Mouse (Mus musculus) neural tube, embryonic 14.5 days (tissue): Measurements from ENCODE around the gene Kif28. TPM values are rescaled to one million over a fixed set of nuclear protein-coding genes. Genes with fewer than 3 reads are reported as not detected.
A peak's percentile ranks its signal among the peaks of the same experiment; 100 is the strongest.
"Not testable (repeated sequence)": the region's sequence is repeated elsewhere in the genome, so short reads cannot be mapped to it uniquely, and the experiment has no call there.

Experiments used
- ATAC-seq: fragments of 200-750 bp; cut with Nextera tagmentation; 2 replicates; pipeline ENCODE4 v1.8.0; 2017; ENCODE audit warnings: low read depth, mild to moderate bottlenecking, moderate TSS enrichment, moderate library complexity
- H3K27ac ChIP-seq: fragments of 300-500 bp; sonication (generic); 2 replicates; pipeline ENCODE4 v1.5.1; 2014; ENCODE audit warnings: low read depth, mild to moderate bottlenecking, control low read depth, low read length, moderate library complexity, mixed read lengths
- H3K27me3 ChIP-seq: fragments of 300-500 bp; sonication (generic); 2 replicates; pipeline ENCODE4 v1.6.1; 2014; ENCODE audit warnings: low read length; ENCODE audit not compliant: control insufficient read depth, insufficient read depth
- H3K36me3 ChIP-seq: fragments of 300-500 bp; sonication (generic); 2 replicates; pipeline ENCODE4 v1.6.1; 2014; ENCODE audit warnings: low read length, mixed read lengths; ENCODE audit not compliant: control insufficient read depth, insufficient read depth
- H3K4me1 ChIP-seq: fragments of 300-500 bp; sonication (generic); 2 replicates; pipeline ENCODE4 v1.6.1; 2014; ENCODE audit warnings: low read length; ENCODE audit not compliant: control insufficient read depth, insufficient read depth
- H3K4me2 ChIP-seq: fragments of 300-500 bp; sonication (generic); 2 replicates; pipeline ENCODE4 v1.6.1; 2014; ENCODE audit warnings: mild to moderate bottlenecking, low read depth, low read length, control low read depth
- H3K4me3 ChIP-seq: fragments of 300-500 bp; sonication (generic); 2 replicates; pipeline ENCODE4 v1.5.1; 2014; ENCODE audit warnings: low read depth, low read length, control low read depth, mixed read lengths
- H3K9ac ChIP-seq: fragments of 300-500 bp; sonication (generic); replicated peaks from 2 replicates; pipeline ENCODE4 v1.6.1; 2014; ENCODE audit warnings: low read depth, mild to moderate bottlenecking, control low read depth, low read length, mixed read lengths
- H3K9me3 ChIP-seq: fragments of 300-500 bp; sonication (generic); 2 replicates; pipeline ENCODE4 v1.6.1; 2016; ENCODE audit warnings: low read length; ENCODE audit not compliant: control insufficient read depth
- WGBS: fragments of 180-500 bp; shearing (Covaris S2); extraction: QIAGEN DNeasy Blood & Tissue Kit; methylation state at CpG from one replicate; pipeline ENCODE4 v1.1.7; 2014; 5-methylcytosine and 5-hydroxymethylcytosine counted together
- polyA plus RNA-seq: library from polyadenylated mRNA; unstranded; fragments of >200 nt; fragmentation: Nextera tagmentation; extraction: Ambion mirVana; gene quantifications from 2 replicates; pipeline ENCODE4 v1.2.1, GENCODE M21; 2014

The Kif28 gene
- polyA plus RNA-seq, 1 experiment from 2014 or later = not detected

DNA sequence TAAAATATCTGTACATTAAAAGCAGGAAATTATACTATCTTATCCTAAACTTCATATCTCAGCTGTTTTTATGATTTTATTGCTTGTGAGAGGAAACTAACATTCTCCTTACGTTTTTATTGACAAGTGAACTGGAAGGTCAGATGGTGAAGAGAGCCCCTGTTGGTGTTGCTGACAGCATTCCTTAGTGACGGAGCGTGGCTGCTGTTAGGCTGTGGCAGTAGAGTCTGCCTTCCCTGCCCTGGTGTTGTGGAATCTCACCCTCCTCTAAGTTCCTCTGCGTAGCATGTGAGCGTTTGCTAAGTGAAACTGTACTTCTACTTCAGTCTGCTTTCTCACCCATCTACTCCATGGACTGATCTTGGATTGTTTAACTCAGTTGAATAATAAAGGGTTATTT lies 58.3 kb downstream of the Kif28 start:
- no peak for ATAC-seq
- WGBS = 86% methylated on average over 5 of the region's 5 CpGs
- Histone ChIP-seq H3K9me3 (no peaks in the 10 kb centered on the region), H3K4me3 (no peak overlapping the region), H3K4me2 (no peak overlapping the region), H3K27me3 (no peaks in the 10 kb centered on the region), H3K36me3 (peaks cover 28% of the 10 kb centered on the region), H3K27ac (no peak overlapping the region), H3K4me1 (no peaks in the 10 kb centered on the region), H3K9ac (no peak overlapping the region)

DNA sequence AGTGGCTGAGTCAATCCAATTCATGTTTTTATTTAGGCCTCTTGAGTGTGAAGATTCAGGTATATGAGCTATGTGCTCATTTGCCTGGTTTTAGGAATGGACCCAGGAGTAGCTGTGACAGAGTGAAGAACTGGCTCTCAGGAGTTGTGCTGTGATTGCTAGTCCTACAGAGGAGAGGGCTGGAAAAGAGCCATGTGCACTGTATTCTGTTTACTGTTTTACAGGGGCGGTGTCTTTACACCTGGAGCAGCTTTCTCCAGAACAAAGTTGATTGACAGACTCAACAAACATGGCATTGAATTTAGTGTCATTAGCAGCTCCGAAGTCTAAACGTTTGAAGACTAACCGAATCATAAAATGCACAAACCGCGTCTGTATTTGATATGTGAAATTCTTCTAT lies 58.7 kb downstream of the Kif28 start:
- no peak overlapping the region for H3K27ac ChIP-seq
- no peaks in the 10 kb centered on the region for H3K4me1 ChIP-seq
- H3K36me3 ChIP-seq = peaks cover 32% of the 10 kb centered on the region
- no peaks in the 10 kb centered on the region for H3K27me3 ChIP-seq
- H3K4me2 ChIP-seq = no peak overlapping the region
- WGBS = 94% methylated on average over 6 of the region's 6 CpGs
- H3K4me3 ChIP-seq = no peak overlapping the region
- ATAC-seq = no peak
- H3K9ac ChIP-seq = no peak overlapping the region
- no peaks in the 10 kb centered on the region for H3K9me3 ChIP-seq

DNA sequence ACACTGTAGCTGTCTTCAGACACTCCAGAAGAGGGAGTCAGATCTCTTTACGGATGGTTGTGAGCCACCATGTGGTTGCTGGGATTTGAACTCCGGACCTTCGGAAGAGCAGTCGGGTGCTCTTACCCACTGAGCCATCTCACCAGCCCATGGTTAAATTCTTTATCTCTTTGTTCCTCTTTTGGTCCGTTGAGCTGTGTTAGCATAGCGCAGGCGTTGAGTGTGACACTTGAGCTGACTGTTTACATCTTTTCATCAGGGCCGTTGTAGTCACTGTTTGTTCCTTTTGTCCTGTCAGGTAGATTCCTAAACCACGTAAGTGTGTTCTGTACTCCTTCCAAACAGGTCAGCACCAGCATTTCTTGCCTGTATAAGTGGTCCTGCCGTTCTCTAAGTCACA lies 62.3 kb downstream of the Kif28 start:
- not testable (repeated sequence) for H3K27ac ChIP-seq, H3K9me3 ChIP-seq, ATAC-seq, H3K4me2 ChIP-seq, H3K4me3 ChIP-seq, H3K4me1 ChIP-seq, H3K27me3 ChIP-seq, H3K9ac ChIP-seq
- 91% methylated on average over 9 of the region's 10 CpGs for WGBS
- H3K36me3 ChIP-seq = peaks cover 52% of the 10 kb centered on the region

DNA sequence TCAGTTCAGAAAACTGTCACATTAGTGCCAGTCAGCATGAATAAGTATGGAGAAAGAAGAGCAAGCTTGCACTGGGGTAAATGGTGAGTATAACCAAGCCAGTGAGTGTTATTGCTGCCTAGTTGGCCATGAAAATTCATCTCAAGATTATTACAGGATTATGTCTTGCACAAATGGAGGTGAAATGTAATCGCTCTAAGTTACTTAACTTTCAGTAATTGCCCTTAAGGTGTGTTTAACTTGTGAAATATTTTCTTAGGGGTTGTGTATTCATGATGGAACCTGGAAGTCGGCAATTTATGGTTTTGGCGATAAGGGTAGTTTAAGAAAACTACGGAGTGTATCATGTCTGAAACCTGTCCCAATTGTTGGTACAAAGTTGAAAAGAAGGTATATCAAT lies 65.7 kb downstream of the Kif28 start:
- no peaks in the 10 kb centered on the region for H3K9me3 ChIP-seq
- peaks cover 42% of the 10 kb centered on the region for H3K36me3 ChIP-seq
- no peaks in the 10 kb centered on the region for H3K4me1 ChIP-seq
- H3K4me2 ChIP-seq = no peak overlapping the region
- 94% methylated on average over 4 of the region's 4 CpGs for WGBS
- H3K4me3 ChIP-seq = no peak overlapping the region
- no peak for ATAC-seq
- no peaks in the 10 kb centered on the region for H3K27me3 ChIP-seq
- no peak overlapping the region for H3K27ac ChIP-seq
- no peak overlapping the region for H3K9ac ChIP-seq

DNA sequence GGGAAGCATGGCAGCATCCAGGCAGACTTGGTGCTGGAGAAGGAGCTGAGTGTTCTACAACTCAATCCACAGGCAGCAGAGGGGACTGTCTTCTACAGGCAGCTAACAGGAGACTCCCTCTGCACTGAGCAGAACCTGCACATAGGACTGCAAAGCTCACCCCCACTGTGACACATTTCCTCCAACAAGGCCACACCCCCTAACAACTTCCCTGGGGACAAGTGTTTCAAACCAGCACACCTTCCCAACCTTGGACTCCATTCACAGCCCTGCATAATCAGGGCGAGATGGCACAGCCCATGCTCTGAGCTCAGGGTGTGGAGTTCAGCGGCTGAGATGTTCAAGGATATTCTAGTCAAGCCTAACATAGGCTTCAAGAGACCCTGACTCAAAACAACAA lies 68.0 kb downstream of the Kif28 start:
- peaks cover 53% of the 10 kb centered on the region for H3K36me3 ChIP-seq
- H3K9me3 ChIP-seq = no peaks in the 10 kb centered on the region
- no peak overlapping the region for H3K4me3 ChIP-seq
- no peak overlapping the region for H3K4me2 ChIP-seq
- WGBS = 98% methylated on average over 2 of the region's 2 CpGs
- H3K27me3 ChIP-seq = no peaks in the 10 kb centered on the region
- ATAC-seq = no peak
- no peak overlapping the region for H3K27ac ChIP-seq
- H3K4me1 ChIP-seq = no peaks in the 10 kb centered on the region
- H3K9ac ChIP-seq = no peak overlapping the region

DNA sequence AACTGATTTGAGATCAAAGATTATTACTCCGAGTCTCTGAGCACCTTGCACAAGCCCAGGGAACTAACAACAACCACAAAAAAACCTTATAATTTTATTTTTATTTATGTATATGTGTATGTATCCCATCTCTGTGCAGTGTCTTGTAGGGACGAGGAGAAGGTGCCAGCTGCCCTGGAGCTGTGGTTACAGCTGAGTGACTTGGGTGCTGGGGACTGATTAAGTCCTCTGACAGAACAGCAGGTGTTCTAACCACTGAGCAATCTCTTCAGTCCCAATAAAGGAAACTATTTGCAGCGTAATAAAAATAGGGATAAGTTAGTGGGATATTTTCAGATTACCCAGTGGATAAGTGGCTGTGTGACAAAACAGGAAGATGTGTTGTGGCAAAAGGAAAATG lies 70.7 kb downstream of the Kif28 start:
- 91% methylated on average over 3 of the region's 3 CpGs for WGBS
- no peak overlapping the region for H3K9ac ChIP-seq

DNA sequence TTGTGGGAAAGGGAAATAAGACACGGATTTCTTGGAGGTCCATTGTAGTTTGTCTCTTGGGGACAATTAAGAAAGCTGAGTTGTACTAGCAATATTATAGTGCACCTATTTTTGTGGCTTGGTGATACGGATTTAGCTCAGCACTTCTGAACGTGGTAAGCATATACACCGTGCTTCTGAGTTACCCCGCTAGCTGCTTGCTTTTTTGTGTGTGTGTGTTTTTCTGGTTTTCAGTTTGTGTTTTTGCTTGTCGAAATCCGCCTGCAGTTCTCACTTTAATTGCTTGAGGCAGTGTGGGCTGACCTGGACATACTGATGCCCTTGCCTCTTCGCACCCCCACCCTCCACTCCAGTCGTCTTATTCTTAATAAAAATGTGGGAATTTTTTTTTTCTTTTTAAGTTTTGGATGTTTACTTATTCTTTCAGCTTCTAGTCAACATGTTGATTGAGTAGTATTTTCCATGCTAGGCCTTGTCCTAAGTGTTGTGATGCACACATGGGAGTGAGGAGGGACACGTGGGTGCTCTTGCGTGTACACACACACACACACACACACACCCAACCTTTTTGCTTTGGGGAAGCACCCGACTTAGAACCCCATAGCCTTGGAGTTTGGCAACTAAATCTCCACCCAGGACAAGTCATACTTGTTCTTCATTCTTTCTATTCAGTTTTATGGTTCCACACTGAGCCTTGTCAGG lies 76.1 kb downstream of the Kif28 start:
- Histone ChIP-seq H3K27ac (peak overlapping the region; percentile 83), H3K9me3 (no peaks in the 10 kb centered on the region), H3K4me1 (peaks cover 8% of the 10 kb centered on the region), H3K36me3 (peaks cover 12% of the 10 kb centered on the region), H3K4me2 (peak overlapping the region; percentile 72), H3K4me3 (peak overlapping the region; percentile 88), H3K27me3 (no peaks in the 10 kb centered on the region), H3K9ac (peak overlapping the region; percentile 86)
- 0 out of 2 replicates have a peak, but pooled peaks have one; percentile 16 for ATAC-seq
- 18% methylated on average over 12 of the region's 12 CpGs for WGBS

More for the DNA sequence above, 70.7 kb downstream of the Kif28 start:
- Histone ChIP-seq H3K36me3 (peaks cover 32% of the 10 kb centered on the region), H3K4me2 (no peak overlapping the region), H3K9me3 (no peaks in the 10 kb centered on the region), H3K4me1 (peaks cover 3% of the 10 kb centered on the region; the same call in 1 of the 2 replicates), H3K27me3 (no peaks in the 10 kb centered on the region), H3K27ac (no peak overlapping the region), H3K4me3 (no peak overlapping the region)
- ATAC-seq = no peak

DNA sequence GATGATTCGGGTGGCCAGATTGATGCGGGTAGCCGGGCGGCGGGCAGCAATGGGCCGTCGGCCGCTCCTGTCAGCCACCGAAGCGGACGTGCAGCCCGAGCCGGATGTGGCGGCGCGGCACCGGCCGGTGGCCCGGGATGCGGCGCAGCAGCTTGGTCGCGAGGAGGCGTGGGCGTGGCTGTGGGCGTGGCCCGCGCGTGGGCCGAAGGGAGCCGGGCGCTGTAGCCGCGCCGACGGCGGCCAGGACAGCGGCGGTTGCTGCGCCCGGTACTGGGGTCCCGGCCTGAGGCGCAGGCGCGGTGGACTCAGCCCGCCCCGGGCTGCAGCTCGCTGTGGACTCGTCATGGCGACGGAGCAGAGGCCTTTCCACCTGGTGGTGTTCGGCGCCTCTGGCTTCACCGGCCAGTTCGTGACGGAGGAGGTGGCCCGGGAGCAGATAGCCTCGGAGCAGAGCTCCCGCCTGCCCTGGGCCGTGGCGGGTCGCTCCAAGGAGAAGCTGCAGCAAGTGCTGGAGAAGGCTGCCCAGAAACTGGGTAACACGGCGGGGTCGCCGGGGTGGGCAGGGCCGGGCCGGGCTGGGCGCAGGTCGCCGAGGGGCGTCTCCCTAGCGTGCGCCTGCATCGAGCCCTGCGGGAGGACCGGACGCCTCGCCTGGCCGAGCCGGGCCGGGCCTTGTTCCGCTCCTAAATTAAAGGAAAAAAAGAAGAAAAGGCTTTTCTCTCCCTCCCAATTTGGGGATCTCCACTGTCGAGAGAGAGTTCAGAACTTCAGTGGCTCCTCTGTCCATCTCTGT lies 76.9 kb downstream of the Kif28 start, which contains the start of gene Sccpdh:
Gene Sccpdh (plus strand): TSS at position 198 of the 793 bp plus-strand sequence.
- no peaks in the 10 kb centered on the region for H3K27me3 ChIP-seq
- peak within 1 kb of the TSS; percentile 86 for H3K9ac ChIP-seq
- WGBS = under 1% methylated on average over 82 of the region's 84 CpGs
- H3K4me3 ChIP-seq = peak within 1 kb of the TSS; percentile 88
- H3K4me1 ChIP-seq = peaks cover 8% of the 10 kb centered on the region
- H3K27ac ChIP-seq = peak within 1 kb of the TSS; percentile 83
- peak; percentile 98 for ATAC-seq
- H3K9me3 ChIP-seq = no peaks in the 10 kb centered on the region
- H3K36me3 ChIP-seq = peaks cover 8% of the 10 kb centered on the region; the same call in 1 of the 2 replicates
- H3K4me2 ChIP-seq = peak within 1 kb of the TSS; percentile 72

DNA sequence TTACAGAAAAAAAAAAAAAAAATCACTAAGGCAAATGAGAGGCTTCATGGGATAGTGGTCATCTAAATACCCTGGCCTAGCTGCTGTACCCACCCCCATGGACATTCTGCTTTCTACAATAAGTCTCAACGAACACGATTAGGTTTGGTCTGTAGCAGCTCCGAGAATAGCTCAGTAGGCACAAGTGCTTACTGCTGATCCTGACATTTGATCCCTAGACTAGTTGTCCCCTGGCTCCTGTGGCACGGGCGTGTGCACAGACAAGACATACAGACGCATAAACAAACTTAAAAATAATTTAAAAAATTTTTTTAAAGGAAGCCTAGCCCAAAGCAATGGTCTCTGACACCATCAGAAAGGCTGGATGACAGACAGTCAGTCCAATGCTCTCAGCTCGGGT lies 77.6 kb downstream of the Kif28 start:
- H3K27me3 ChIP-seq = no peaks in the 10 kb centered on the region
- no peaks in the 10 kb centered on the region for H3K9me3 ChIP-seq
- ATAC-seq = peak; percentile 13; the same call in 1 of the 2 replicates
- under 1% methylated on average over 7 of the region's 7 CpGs for WGBS
- H3K36me3 ChIP-seq = 0 out of 2 replicates have a peak, but pooled peaks cover under 1% of the 10 kb centered on the region
- peak overlapping the region; percentile 72 for H3K4me2 ChIP-seq
- peaks cover 8% of the 10 kb centered on the region for H3K4me1 ChIP-seq
- peak overlapping the region; percentile 83 for H3K27ac ChIP-seq
- peak overlapping the region; percentile 86 for H3K9ac ChIP-seq
- H3K4me3 ChIP-seq = peak overlapping the region; percentile 88
